Mouse (Mus musculus) myocyte (in vitro differentiated cells): ENCODE measurements around the gene D930020B18Rik. TPM values are rescaled to one million over a fixed set of nuclear protein-coding genes. Genes with fewer than 3 reads are reported as not detected.

ENCODE experiments used
- H3K27me3 ChIP-seq: one replicate; pipeline ENCODE4 v1.6.1; 2011; ENCODE audit not compliant: control insufficient read depth, insufficient read depth, insufficient read length
- H3K36me3 ChIP-seq: one replicate; pipeline ENCODE4 v1.6.1; 2011; ENCODE audit not compliant: control insufficient read depth, insufficient read depth
- H3K4me2 ChIP-seq: one replicate; pipeline ENCODE4 v1.6.1; 2011; ENCODE audit warnings: low read depth, control low read depth
- H3K4me3 ChIP-seq: one replicate; pipeline ENCODE4 v1.5.1; 2011; ENCODE audit warnings: mild to moderate bottlenecking, control low read depth, moderate library complexity
- H3K79me2 ChIP-seq: one replicate; pipeline ENCODE4 v1.6.1; 2011; ENCODE audit not compliant: control insufficient read depth, insufficient read depth
- H3ac ChIP-seq: one replicate; pipeline ENCODE4 v1.6.1; 2011; ENCODE audit not compliant: control insufficient read depth, insufficient read length
- CEBPB ChIP-seq: IDR thresholded peaks from 2 replicates; pipeline ENCODE4 v1.6.1; 2011; ENCODE audit warnings: mild to moderate bottlenecking, moderate library complexity; ENCODE audit not compliant: poor library complexity, insufficient read depth, severe bottlenecking
- E2F4 ChIP-seq: IDR thresholded peaks from one replicate; pipeline ENCODE4 v1.6.1; 2011; ENCODE audit warnings: mild to moderate bottlenecking, control low read depth, moderate library complexity; ENCODE audit not compliant: insufficient read depth
- MAX ChIP-seq: IDR thresholded peaks from one replicate; pipeline ENCODE4 v1.6.1; 2011; ENCODE audit warnings: low read depth, mild to moderate bottlenecking, control low read depth
- MYOD1 ChIP-seq, 3 experiments: IDR thresholded peaks; one replicate each; pipeline ENCODE4 v1.6.1; 2011; ENCODE audit warnings: control low read depth in 2 of 3, low read depth in 2 of 3, mild to moderate bottlenecking in 2 of 3, moderate library complexity in 1 of 3; ENCODE audit not compliant: insufficient read length in 2 of 3, control insufficient read depth in 1 of 3
- MYOG ChIP-seq, 3 experiments: IDR thresholded peaks; one replicate each; pipeline ENCODE4 v1.6.1; 2011; ENCODE audit warnings: control low read depth in 2 of 3, low read depth in 2 of 3, mild to moderate bottlenecking in 2 of 3; ENCODE audit not compliant: insufficient read length in 2 of 3, control insufficient read depth in 1 of 3, insufficient read depth in 1 of 3
- POLR2A ChIP-seq: IDR thresholded peaks from one replicate; pipeline ENCODE4 v1.6.1; 2011; ENCODE audit warnings: low read depth, mild to moderate bottlenecking, control low read depth, moderate library complexity; ENCODE audit not compliant: insufficient read length
- POLR2AphosphoS2 ChIP-seq: IDR thresholded peaks from one replicate; pipeline ENCODE4 v1.6.1; 2011; ENCODE audit warnings: low read depth, control low read depth; ENCODE audit not compliant: insufficient read length
- REST ChIP-seq: IDR thresholded peaks from one replicate; pipeline ENCODE4 v1.6.1; 2011; ENCODE audit warnings: mild to moderate bottlenecking, control low read depth, moderate library complexity; ENCODE audit not compliant: insufficient read depth, insufficient read length
- SRF ChIP-seq: IDR thresholded peaks from one replicate; pipeline ENCODE4 v1.6.1; 2011; ENCODE audit warnings: low read depth; ENCODE audit not compliant: control insufficient read depth, insufficient read length
- TCF12 ChIP-seq: IDR thresholded peaks from one replicate; pipeline ENCODE4 v1.6.1; 2011; ENCODE audit warnings: mild to moderate bottlenecking, control low read depth; ENCODE audit not compliant: poor library complexity, insufficient read depth, severe bottlenecking
- TCF3 ChIP-seq: IDR thresholded peaks from one replicate; pipeline ENCODE4 v1.6.1; 2011; ENCODE audit warnings: low read depth, control low read depth; ENCODE audit not compliant: insufficient read length
- USF1 ChIP-seq: IDR thresholded peaks from one replicate; pipeline ENCODE4 v1.6.1; 2011; ENCODE audit warnings: low read depth, mild to moderate bottlenecking, control low read depth, moderate library complexity
- polyA plus RNA-seq: library from polyadenylated mRNA; unstranded; fragments of >200 nt; fragmentation: generic; extraction: Trizol; gene quantifications from one replicate; pipeline ENCODE4 v1.2.1, GENCODE M21; 2012; ENCODE audit warnings: missing spikeins

D930020B18Rik gene
- polyA plus RNA-seq, 1 experiment: not detected

DNA sequence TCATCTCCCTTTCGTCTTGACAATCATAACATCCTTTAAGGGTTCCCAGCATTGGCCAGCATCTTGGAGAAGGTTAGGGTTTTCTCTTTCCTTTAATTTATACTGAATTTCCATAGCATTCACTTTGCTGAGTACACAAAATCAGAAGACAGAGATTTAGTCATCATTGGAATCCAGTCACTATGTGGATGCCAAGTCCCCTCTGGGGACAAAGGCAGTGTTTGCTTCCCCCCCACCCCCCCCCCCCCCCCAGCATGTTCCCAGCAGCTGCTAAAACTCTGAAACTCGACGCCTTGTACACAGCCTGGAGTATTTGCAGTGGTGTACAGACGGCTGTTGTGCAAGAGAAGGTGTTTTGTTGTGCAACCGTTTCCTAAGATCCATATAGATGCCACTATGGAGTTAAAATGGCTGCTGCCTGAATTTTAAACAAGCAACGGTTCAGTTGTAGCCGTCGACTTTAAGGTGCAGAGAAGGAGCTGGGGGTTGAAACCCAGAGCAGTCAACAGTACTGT, 24.3 kb downstream of the D930020B18Rik start:
- TF ChIP-seq E2F4 (no peak), USF1 (no peak), SRF (no peak), REST (no peak), CEBPB (0 out of 2 replicates have a peak, but pooled peaks have one; percentile 6)
- H3K36me3 ChIP-seq: no peaks in the 10 kb centered on the region
- H3K79me2 ChIP-seq: no peaks in the 10 kb centered on the region
- H3K27me3 ChIP-seq: peaks cover 5% of the 10 kb centered on the region
- H3ac ChIP-seq: no peak overlapping the region
- H3K4me3 ChIP-seq: no peak overlapping the region
- no peak overlapping the region for H3K4me2 ChIP-seq

DNA sequence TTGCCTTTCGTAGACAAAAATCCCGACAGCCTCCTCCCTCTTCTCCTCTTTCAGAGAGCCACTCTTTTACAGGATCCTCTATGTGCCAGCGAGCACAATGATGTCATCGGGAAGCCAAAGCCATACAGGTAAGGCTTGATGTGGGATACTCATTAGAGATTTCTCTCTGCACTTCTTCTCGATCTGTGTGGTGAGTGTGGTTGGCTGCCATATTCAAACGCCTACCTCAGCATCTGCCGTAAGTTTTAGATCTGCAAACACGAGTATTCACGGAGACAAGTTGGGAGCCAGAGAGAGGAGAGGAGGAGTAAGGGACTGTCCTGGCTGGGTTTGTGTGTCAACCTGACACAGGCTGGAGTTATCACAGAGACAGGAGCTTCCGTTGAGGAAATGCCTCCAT, 27.7 kb downstream of the D930020B18Rik start:
- no peak overlapping the region for H3K4me2 ChIP-seq
- no peaks in the 10 kb centered on the region for H3K79me2 ChIP-seq
- no peak for TF ChIP-seq MAX
- no peak for TF ChIP-seq POLR2A
- TF ChIP-seq USF1: no peak
- no peak for TF ChIP-seq TCF3
- no peak for TF ChIP-seq SRF
- TF ChIP-seq E2F4: no peak
- no peak for TF ChIP-seq CEBPB
- TF ChIP-seq MYOG (IDR thresholded peaks at IDR 0.05; ENCODE audit: control insufficient read depth in 1 of 3, insufficient read depth in 1 of 3, insufficient read length in 2 of 3, low read depth in 2 of 3): no peak
- no peak for TF ChIP-seq REST
- TF ChIP-seq TCF12: no peak
- no peak for TF ChIP-seq POLR2AphosphoS2
- TF ChIP-seq MYOD1 (IDR thresholded peaks at IDR 0.05; ENCODE audit: control insufficient read depth in 1 of 3, insufficient read length in 2 of 3, low read depth in 2 of 3): no peak
- no peak overlapping the region for H3ac ChIP-seq
- no peaks in the 10 kb centered on the region for H3K36me3 ChIP-seq
- H3K27me3 ChIP-seq: peaks cover 5% of the 10 kb centered on the region
- H3K4me3 ChIP-seq: no peak overlapping the region

DNA sequence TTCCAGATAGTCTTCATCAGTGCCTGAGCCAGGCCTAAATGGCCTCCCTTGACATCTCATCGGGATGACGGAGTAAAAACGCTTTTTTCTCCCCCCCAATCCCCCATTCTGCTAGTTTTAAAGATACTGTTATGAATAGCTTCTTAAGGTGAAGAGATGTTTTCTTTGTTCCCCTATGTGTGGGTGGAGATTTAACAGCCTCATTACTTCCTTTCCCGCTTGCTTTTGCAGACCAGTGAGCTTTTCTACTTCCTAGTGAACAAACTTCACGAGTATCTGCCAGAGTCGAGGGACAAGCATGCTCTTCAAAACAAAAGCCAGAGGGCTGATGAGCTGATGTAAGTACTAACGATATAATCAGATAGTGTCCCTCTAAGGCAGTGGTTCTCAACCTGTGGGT, 35.6 kb downstream of the D930020B18Rik start:
- TF ChIP-seq E2F4: no peak
- no peak for TF ChIP-seq CEBPB
- TF ChIP-seq USF1: no peak
- TF ChIP-seq POLR2AphosphoS2: no peak
- TF ChIP-seq MAX: no peak
- no peak for TF ChIP-seq POLR2A
- TF ChIP-seq REST: no peak
- TF ChIP-seq TCF12: no peak
- TF ChIP-seq MYOD1 (IDR thresholded peaks at IDR 0.05; ENCODE audit: control insufficient read depth in 1 of 3, insufficient read length in 2 of 3, low read depth in 2 of 3): no peak
- TF ChIP-seq TCF3: no peak
- TF ChIP-seq SRF: no peak
- no peak for TF ChIP-seq MYOG (IDR thresholded peaks at IDR 0.05; ENCODE audit: control insufficient read depth in 1 of 3, insufficient read depth in 1 of 3, insufficient read length in 2 of 3, low read depth in 2 of 3)
- Histone ChIP-seq H3K4me3 (no peak overlapping the region), H3K4me2 (no peak overlapping the region)

DNA sequence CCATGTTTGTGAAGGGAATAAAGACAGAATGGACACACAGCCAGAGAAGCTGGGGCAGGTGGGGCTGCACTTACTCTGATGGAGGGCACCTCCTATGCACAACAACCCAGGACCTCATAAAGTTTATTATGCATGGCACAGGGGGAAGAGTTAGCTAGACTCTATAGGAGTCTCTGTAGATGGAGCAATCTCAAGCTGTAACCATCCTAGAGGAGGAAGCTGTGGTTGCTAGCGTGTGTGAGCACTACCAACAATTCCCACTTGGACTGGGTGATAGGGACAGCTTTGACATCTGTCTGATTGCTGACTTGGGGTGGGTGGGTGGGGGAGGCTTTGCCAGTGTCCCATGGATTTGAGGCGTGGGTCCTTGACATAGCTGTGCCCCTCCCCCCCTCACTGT, 39.5 kb downstream of the D930020B18Rik start:
- Histone ChIP-seq H3K36me3 (no peaks in the 10 kb centered on the region), H3K4me3 (no peak overlapping the region), H3K4me2 (no peak overlapping the region), H3ac (no peak overlapping the region), H3K27me3 (no peaks in the 10 kb centered on the region), H3K79me2 (no peaks in the 10 kb centered on the region)
- TF ChIP-seq REST (no peak), USF1 (no peak), POLR2AphosphoS2 (no peak), TCF3 (no peak), MYOG (IDR thresholded peaks at IDR 0.05; ENCODE audit: control insufficient read depth in 1 of 3, insufficient read depth in 1 of 3, insufficient read length in 2 of 3, low read depth in 2 of 3) (no peak), POLR2A (no peak), MAX (no peak), SRF (no peak), E2F4 (no peak), MYOD1 (IDR thresholded peaks at IDR 0.05; ENCODE audit: control insufficient read depth in 1 of 3, insufficient read length in 2 of 3, low read depth in 2 of 3) (no peak), CEBPB (no peak), TCF12 (no peak)

More for the DNA sequence above, 35.6 kb downstream of the D930020B18Rik start:
- H3K79me2 ChIP-seq: no peaks in the 10 kb centered on the region
- no peaks in the 10 kb centered on the region for H3K36me3 ChIP-seq
- H3ac ChIP-seq: no peak overlapping the region
- no peaks in the 10 kb centered on the region for H3K27me3 ChIP-seq

DNA sequence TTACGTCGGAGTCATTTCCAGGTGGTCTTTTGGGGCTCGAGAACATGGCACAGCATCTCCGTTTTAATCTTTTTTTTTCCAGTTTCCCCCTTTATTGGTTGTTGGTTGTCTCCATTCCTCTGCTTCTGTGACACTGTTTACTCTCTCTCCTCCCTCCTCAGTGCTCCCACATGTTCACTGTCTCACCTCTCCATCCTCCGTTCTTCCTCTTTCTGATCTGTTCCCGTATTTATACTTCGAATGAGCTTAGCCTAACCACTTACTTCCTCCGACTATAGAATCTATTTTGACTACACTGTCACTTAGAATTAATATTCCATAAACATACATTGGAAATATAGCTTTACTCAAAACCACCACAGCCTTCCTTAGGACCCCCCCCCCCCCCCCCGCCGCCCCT, 41.2 kb downstream of the D930020B18Rik start:
- Histone ChIP-seq H3K27me3 (no peaks in the 10 kb centered on the region), H3K4me3 (no peak overlapping the region), H3ac (no peak overlapping the region), H3K36me3 (no peaks in the 10 kb centered on the region), H3K4me2 (no peak overlapping the region), H3K79me2 (no peaks in the 10 kb centered on the region)
- TF ChIP-seq POLR2A (no peak), CEBPB (no peak), TCF12 (no peak), REST (no peak), TCF3 (no peak), MYOD1 (IDR thresholded peaks at IDR 0.05; ENCODE audit: control insufficient read depth in 1 of 3, insufficient read length in 2 of 3, low read depth in 2 of 3) (no peak), MYOG (IDR thresholded peaks at IDR 0.05; ENCODE audit: control insufficient read depth in 1 of 3, insufficient read depth in 1 of 3, insufficient read length in 2 of 3, low read depth in 2 of 3) (no peak), E2F4 (no peak), USF1 (no peak), SRF (no peak), MAX (no peak)
